Mouse (Mus musculus): ENCODE data around the gene Tmed6.
A peak's percentile ranks its signal among the peaks of the same experiment; 100 is the strongest.
"Not testable (repeated sequence)": the region's sequence is repeated elsewhere in the genome, so short reads cannot be mapped to it uniquely, and the experiment has no call there.

Gene Tmed6

DNA sequence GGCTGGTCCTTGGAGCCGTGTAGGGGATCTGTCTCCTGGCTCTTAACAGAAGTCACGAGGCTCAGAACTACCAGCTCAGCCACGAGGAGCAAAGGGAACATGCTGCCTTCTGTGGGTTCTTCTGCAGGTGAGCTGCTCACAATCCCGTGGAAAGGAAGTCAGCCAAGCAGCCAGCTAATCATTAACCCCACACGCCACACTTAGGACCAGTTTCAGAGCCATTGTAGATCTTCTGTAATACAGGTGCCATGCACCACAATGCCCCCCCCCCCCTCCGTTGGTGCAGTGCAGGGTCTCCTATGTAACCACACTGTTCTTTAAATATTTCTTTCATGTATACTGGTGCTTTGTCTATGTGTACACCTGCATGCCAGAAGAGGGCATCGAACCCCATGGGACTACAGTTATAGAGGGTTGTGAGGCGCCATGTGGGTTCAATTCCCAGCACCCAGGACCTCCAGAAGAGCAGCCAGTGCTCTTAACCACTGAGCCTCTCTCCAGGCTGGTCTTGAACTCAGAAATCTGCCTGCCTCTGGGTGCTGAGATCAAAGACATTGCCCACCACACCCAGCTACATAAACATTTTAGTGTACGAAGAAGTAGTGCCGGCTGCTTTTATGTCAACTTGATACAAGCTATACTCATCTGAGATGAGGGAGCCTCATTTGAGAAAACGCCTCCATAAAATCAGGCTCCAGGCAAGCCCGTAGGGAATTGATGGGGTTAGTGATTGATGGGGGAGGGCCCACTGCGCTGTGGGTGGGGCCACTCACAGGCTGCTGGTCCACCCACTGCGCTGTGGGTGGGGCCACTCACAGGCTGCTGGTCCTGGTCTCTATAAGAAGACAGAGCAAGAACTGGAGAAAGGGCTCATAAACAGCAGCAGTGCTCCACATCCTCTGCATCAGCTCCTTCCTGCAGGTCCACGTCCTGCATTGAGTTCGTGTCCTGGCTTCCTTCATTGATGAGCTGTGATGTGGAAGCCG lies at the start of gene Tmed6:
Gene Tmed6, minus strand, starts transcription at position 134 of the 986 bp plus-strand sequence.
- no peak for DNase-seq

DNA sequence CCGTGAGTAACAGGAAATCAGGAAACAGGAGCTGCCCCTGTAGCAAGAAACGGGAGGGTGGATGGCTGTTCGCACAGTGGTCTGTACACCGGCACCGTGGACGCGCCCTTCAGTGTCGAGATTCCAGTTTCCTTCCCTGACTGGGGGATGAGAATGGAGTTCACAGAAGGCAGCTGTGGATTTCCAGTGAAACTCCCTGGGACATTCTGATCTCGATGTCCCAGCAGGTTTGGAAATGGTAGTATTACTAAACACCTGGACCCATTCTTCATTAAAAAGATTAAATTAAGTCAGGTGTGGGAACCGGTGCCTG lies 49.5 kb upstream of the Tmed6 start:
- DNase-seq, result no peak

DNA sequence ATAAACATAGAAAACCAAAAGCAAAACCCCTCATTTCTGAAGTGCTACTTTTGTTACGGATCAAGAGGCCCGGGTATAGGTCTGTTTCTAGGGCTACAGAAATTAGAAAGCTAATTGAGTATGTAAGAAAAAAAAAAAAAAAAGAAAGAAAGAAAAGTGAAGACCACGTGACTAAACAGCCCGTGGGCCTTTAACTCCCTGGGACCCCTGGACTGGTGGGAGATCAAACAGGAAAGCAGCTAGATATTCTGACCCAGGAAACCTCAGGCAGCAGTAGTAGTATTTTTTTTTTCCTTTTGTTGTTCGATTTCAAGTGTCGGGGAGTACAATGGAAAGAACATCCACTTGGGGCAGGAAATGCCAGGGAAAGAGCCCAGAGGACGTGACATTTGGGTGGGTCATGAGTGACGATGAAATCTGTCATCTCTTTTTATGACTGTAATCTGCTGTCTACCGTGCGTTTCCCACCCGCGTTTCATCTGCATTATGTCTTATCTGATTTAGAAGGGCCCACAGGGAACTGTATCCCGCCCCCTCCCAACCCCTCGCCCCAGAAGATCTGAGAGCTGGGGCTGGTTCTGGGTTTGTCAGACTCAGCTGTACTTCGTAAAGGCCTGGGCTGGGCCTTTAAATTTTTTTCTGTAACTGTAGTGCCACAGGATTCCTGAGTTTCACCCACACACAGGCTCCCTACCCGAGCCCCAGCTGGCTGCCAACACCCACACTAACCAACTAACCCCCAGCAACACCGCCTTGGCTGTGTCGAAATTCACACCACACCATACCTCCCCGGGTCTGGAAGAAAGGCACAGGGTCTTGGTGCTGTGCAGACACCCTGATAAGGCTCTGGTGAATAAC lies 48.9 kb upstream of the Tmed6 start:
- DNase-seq, result no peak

DNA sequence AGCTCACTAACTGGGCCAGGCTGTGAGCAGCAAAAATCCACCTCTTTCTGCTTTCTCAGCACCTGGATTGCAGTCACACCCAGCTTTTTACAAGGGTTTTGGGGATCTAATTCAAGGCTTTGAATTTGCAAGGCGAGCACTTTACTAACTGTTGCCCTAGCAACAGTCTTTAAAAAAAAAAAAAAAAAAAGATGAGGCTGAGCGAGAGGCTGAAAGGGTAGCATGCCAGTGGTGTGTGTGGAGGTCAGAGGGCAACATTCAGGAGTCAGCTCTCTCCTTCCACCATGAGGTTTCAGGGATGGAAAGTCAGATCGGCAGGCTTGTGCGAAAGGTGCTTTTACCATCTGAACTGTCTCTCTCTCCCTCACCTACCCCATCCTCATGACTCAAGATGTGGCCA lies 47.8 kb upstream of the Tmed6 start:
- DNase-seq, result no peak

DNA sequence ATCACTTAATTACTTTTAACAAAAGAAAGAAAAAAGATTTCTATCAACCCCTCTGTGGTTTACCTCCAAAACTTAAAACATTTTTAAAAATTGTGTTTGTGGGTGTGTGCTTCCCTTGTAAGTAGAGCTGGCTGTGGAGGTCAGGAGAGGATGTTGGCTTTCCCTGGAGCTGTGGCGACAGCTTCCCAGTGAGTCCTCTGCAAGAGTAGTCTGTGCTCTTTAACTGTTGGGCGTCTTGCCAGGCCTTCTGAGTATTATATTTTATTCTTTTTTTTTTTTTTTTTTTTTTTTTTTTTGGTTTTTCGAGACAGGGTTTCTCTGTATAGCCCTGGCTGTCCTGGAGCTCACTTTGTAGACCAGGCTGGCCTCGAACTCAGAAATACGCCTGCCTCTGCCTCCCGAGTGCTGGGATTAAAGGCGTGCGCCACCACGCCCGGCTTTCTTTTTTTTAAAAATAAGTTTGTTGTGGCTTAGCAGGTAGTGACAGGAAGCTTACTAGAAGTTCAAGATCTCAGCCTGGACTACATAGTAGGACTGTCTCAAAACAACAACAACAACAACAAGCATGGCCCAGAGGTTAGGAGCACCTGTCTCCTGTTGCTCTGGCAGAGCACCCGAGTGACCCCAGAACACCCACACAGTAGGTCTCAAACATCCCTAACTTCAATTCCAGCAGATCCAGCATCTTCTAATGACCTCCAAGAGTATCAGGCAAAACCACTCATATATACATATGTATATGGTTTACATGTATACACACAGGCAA lies 46.1 kb upstream of the Tmed6 start:
- DNase-seq, result peak; percentile 22

DNA sequence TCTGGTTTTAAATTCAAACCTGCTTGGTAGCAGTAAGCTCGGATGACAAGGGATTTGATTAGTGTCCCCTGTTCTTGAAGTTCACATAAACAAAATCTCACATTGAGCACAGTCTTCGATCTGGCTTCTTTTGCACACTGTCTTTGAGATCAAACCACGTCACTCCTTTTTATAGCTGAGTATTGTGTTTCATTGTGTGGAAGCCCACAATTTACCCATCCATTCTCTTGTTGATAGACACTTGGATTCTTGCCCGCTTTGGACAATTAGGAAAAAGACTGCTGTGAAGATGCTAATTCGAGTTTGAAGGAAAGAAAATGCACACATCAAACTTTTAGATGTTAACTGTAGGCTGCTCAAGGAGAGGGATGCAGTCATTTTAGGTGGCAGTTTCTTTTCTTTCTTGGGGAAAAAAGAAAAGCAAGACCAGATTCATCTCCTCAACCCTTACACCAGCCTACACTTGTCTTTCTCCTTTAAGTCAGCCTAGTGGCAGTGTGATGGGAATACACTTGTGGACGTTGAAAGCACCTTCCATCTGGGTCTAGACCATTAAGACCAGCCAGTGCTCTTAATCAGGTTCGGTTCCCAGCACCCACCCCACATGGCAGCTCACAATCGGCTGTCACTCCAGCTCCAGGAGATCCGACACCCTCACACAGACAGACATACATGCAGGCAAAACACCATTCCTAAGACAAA lies 45.3 kb upstream of the Tmed6 start:
- no peak for DNase-seq

DNA sequence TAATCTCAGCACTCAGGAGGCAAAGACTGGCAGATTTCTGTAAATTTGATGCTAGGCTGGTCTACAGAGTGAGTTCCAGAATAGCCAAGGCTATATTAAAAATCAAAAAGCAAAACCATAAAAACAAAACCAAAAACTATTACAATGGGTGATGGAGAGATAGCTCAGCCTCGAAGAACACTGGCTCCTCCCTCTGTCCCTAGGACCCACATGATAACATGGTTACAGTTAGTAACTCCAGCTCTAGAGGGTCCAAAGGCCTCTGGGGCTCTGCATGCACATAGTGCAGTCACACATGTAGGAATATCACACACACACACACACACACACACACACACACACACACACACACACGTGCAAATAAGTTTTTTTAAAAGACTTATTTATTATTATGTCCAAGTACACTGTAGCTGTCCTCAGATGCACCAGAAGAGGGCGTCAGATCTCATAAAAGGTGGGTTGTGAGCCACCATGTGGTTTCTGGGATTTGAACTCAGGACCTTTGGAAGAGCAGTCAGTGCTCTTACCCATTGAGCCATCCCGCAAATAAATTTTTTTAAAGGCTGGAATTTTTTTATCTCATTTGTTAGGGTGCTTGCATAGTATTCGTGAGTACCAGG lies 44.5 kb upstream of the Tmed6 start:
- DNase-seq, result no peak

DNA sequence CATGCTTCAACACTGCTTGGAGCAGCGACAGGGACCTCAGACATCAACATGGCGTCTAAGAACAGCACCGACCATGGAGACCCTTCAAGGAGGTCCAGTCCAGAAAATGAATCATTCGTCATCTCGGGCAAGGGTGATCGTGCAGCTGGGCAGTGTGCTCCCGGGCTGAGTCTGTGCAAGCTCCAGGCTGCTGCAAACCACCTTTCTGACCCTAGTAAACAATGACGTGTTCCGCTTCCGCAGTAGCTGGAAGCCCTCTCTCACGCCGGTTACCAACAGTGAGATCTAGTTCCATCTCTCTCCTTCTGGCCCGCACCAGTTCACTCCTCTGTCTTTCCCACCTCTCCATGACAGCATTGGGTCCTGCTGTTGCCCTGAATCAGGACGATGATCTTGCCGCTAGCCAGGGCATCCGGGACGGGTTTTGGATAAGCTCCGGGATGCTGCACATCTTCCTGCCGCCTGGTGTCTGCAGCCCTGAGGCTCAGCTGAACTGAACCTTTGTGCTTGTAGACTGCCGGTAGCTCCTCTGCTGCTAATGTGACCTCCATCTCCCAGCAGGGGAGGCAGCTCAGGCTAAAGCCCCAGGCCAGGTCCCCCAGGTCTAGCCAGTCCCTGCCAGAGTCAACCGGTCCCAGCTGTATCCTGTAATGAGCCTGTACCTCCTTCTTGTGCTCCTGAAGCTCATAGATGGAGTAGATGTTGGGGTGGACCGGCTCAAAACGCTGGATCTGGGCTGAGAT lies 43.7 kb upstream of the Tmed6 start:
- no peak for DNase-seq

- not testable (repeated sequence) for DNase-seq
Observed at GRCm38 (mm10) chr8:107108089-107108488, 42.6 kb upstream of the Tmed6 start.

DNA sequence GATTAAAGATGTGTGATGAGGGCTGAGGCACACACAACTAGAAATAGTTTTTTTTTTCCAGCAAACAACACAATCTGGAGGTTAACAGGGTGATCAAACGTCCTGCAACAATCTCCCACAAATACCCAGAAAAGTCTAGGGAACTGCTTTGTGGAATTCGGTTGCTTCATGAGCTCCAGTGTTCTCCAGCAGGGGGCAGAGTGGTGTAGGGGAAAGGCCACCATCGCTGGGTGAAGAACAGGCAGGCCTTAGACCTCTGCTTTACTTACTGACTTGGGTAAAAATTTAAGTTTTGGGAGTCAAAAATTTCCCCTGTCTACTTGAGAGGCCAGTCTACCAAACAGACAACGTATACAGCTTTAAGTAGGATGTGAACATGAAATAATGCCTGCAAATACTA lies 39.1 kb upstream of the Tmed6 start:
- peak; percentile 81 for DNase-seq

DNA sequence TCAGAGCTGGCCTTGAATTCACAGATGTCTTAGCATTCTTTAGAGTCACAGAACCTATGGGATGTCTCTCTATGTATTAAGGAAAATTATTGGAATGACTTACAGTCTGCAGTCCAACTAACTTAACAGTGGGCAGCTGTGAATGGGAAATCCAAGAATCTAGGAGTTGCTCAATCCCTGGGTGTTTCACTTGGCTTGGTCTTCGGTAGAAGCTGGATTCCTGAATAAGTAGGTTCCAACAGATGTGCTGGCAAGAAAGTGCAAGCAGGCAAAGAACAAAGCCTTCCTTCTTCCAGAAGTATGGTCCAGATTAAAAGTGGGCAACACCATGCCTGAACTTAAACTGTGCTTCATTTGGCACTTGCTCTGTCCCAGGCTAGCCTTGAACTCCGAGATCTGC lies 35.2 kb upstream of the Tmed6 start:
- no peak for DNase-seq

- DNase-seq, result peak; percentile 90
Observed at GRCm38 (mm10) chr8:107096366-107097036, 31.1 kb upstream of the Tmed6 start, which contains the start of gene Terf2. Gene Terf2, minus strand, starts transcription at chr8:107096547.

GRCm38 (mm10) chr8:107095717-107096365 lies 30.4 kb upstream of the Tmed6 start:
- no peak for DNase-seq

DNA sequence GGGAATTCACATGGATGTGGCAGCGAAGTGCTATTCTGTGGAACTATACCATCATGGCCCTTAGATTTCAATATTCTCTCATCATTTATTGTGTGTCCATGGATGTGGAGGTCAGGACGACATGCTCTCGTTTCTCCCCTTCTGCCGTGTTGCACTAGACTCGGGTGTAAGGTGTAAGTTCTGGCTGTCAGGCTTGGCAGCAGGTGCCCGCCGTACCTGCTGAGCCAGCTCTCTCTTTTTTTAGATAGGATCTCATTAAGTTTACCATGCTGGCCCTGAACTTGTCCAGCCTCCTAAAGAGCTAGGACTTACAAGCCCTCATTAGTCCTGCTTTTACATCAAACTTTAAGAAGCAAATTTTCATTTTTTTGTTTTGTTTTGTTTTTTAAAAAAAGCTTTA lies 25.1 kb upstream of the Tmed6 start:
- no peak for DNase-seq

DNA sequence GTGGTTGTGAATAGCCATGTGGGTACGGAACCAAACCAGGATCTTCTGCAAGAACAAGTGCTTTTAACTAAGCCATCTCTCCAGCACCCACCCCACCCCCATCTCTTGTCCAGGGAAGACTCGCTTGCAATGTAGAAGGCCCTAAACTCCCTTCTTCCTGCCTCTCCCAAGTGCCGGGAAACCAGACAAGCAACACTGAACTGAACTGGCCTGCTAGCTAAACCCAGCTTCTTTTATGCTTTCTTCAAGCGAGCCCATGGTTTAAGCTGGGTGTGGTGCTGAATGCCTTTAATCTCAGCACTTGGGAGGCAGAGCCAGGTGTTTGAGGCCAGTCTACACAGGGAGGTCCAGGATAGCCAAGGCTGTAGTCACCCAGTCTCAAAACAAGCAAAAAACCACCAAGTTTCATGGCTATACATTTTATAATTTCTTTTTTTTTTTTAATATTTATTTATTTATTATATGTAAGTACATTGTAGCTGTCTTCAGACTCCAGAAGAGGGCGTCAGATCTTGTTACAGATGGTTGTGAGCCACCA lies 23.2 kb upstream of the Tmed6 start:
- DNase-seq, result no peak

DNA sequence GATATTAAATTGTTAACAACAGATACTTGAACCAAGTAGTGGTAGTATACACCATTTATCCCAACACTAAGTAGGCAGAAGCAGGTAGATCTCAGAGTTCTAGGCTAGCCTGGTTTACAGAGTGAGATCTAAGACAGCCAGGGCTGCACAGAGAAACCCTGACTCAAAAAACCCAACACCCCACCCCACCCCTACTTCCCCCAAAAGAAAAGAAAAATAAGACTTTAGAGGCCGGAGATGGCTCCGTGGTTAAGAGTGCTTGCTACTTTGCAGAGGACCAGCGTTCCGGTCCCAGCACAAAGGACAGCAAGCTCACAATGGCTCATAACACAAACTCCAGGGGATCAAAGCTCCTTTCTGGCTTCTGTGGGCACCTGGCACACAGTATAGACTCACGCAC lies 20.6 kb upstream of the Tmed6 start:
- DNase-seq, result no peak

DNA sequence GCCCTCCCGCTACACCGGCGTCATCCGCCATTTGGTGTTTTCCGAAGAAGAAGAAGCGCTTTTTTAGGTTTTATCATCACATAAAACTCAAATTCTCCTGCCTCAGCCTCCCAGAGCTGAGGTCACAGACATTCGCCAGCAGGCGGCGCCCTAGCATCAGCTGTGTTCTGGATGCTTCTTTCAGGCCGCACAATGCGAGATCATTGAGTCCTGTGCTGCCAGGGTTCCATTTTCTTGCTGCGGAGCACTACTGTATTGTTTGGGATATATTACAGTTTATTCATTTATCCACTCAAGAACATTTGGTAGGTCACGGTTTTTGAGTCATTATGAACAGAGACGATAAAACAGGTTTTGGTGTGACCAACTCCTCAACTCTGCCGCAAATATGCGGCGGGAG lies 19.9 kb upstream of the Tmed6 start:
- no peak for DNase-seq

- no peak for DNase-seq
Observed at GRCm38 (mm10) chr8:107076239-107076888, 10.9 kb upstream of the Tmed6 start.

DNA sequence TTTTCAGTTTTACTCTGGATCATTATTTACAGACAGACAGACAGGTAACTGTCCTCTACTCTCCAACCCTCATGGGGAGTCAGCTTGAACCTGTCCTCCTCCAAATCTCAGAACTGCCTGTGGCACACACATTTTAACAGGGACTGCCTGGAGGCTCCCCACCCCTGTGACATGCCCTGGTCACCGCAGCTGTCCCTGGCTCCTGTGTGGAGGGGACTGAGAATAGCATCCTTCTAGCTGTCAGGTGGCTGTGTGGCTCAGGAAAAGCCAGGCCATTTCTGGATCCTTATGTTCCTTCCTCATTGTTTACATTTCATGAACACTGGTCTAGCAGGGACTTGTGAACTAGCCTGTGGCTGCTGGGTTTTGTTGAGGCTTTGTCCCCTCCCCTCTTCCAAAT lies 8.7 kb upstream of the Tmed6 start:
- DNase-seq, result no peak

All from right cerebral cortex, postnatal 4 days (tissue).